8 mouse cellular contexts compared by ENCODE assay signal in the genomic region with DNA sequence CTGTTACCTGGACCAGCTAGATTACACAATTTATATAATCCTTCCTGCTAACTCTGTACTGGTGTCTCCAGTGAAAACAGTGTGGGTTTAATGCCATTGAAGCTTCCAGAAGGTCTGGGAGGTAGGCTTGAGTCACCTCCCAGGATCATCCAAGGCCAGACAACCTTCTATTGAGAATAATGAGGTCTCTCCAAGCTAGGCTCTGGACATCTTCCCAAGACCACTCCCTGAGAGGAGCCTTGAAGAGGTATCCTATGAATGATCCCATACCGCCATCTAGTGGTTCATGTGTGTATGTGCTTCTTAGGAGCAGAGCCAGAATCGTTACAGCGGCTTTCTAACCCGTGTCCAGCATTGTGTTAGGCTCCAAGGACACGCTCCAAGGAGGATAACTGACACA. TPM values are rescaled to one million over a fixed set of nuclear protein-coding genes. Genes with fewer than 3 reads are reported as not detected.
DNase-seq lines count a peak whose midpoint lies in the region; ATAC-seq and TF ChIP-seq lines count a peak whose summit lies in the region.

No protein-coding gene starts in this region.

- peak; percentile 64 for DNase-seq in G1E (ENCODE audit: low spot score)
- DNase-seq in c-Kit-positive CD71-positive TER-119-positive erythroid progenitor cells, embryonic 14.5 days (ENCODE audit: low spot score) = peak; percentile 80
- DNase-seq in heart, postnatal 36 days = peak; percentile 47 to 69
- DNase-seq in layer of hippocampus, adult 11-12 months (ENCODE audit: low spot score) = peak; percentile 76
- peak; percentile 61 for DNase-seq in liver, postnatal 0 days
- DNase-seq in thymus, postnatal 10 days (ENCODE audit: low spot score in 2 of 2) = peak; percentile 16 to 68

- peak; percentile 86 for TF ChIP-seq CTCF in G1E (IDR thresholded peaks at IDR 0.05; ENCODE audit: low read depth, low read length)
- peak; percentile 99 for TF ChIP-seq CTCF in liver, postnatal 0 days (IDR thresholded peaks at IDR 0.05; ENCODE audit: low read depth)

- H3K36me3 ChIP-seq in G1E (replicated peaks) = no peaks in the 10 kb centered on the region
- H3K36me3 ChIP-seq in forebrain, embryonic 15.5 days = no peaks in the 10 kb centered on the region
- H3K36me3 ChIP-seq in liver, postnatal 0 days (replicated peaks; ENCODE audit: insufficient read depth, low read length) = no peaks in the 10 kb centered on the region
- no peaks in the 10 kb centered on the region for H3K36me3 ChIP-seq in neural tube, embryonic 13.5 days

- peaks cover 3% of the 10 kb centered on the region for H3K27me3 ChIP-seq in G1E (ENCODE audit: insufficient read depth, low read length)
- no peaks in the 10 kb centered on the region for H3K27me3 ChIP-seq in forebrain, embryonic 15.5 days
- no peaks in the 10 kb centered on the region for H3K27me3 ChIP-seq in liver, postnatal 0 days (ENCODE audit: insufficient read depth, low read length)
- no peaks in the 10 kb centered on the region for H3K27me3 ChIP-seq in neural tube, embryonic 13.5 days

- WGBS in forebrain, embryonic 15.5 days = 2% methylated on average over 5 of the region's 5 CpGs
- WGBS in liver, postnatal 0 days (ENCODE audit: insufficient replicate concordance) = 0% methylated on average over 5 of the region's 5 CpGs
- under 1% methylated on average over 5 of the region's 5 CpGs for WGBS in neural tube, embryonic 13.5 days

- H3K27ac ChIP-seq in forebrain, embryonic 15.5 days (replicated peaks) = no peak overlapping the region
- no peak overlapping the region for H3K27ac ChIP-seq in liver, postnatal 0 days (ENCODE audit: low read depth)
- H3K27ac ChIP-seq in neural tube, embryonic 13.5 days (replicated peaks) = no peak overlapping the region

- H3K4me1 ChIP-seq in G1E (ENCODE audit: insufficient read depth, low read depth, low read length) = peaks cover 8% of the 10 kb centered on the region
- H3K4me1 ChIP-seq in forebrain, embryonic 15.5 days = 0 out of 2 replicates have a peak, but pooled peaks cover 2% of the 10 kb centered on the region
- H3K4me1 ChIP-seq in liver, postnatal 0 days (ENCODE audit: insufficient read depth) = no peaks in the 10 kb centered on the region
- no peaks in the 10 kb centered on the region for H3K4me1 ChIP-seq in neural tube, embryonic 13.5 days (replicated peaks)

- intact Hi-C loops in heart, postnatal 36 days (cut with DNase I) = loop anchor here (1.0 to 10.0 kb wide), 3 partner anchors 105 to 320 kb away; a partner anchor contains a TSS

- no peaks in the 10 kb centered on the region for H3K9me3 ChIP-seq in G1E (replicated peaks)
- no peaks in the 10 kb centered on the region for H3K9me3 ChIP-seq in forebrain, embryonic 15.5 days
- no peaks in the 10 kb centered on the region for H3K9me3 ChIP-seq in liver, postnatal 0 days (ENCODE audit: low read length)
- no peaks in the 10 kb centered on the region for H3K9me3 ChIP-seq in neural tube, embryonic 13.5 days

- no peak for TF ChIP-seq EP300 in liver, postnatal 0 days (IDR thresholded peaks at IDR 0.05; ENCODE audit: low read depth)

- ATAC-seq in G1E (ENCODE audit: extremely low read depth, insufficient number of reproducible peaks, low FRiP score, poor library complexity, severe bottlenecking) = peak; percentile 40; the same call in 1 of the 2 replicates
- peak; percentile 74 for ATAC-seq in forebrain, embryonic 15.5 days (replicated peaks)
- peak; percentile 82 for ATAC-seq in liver, postnatal 0 days
- peak; percentile 79 for ATAC-seq in neural tube, embryonic 13.5 days (ENCODE audit: low read depth)

- no peak overlapping the region for H3K9ac ChIP-seq in forebrain, embryonic 15.5 days (replicated peaks)
- no peak overlapping the region for H3K9ac ChIP-seq in liver, postnatal 0 days (replicated peaks)
- H3K9ac ChIP-seq in neural tube, embryonic 13.5 days = no peak overlapping the region

- H3K4me2 ChIP-seq in forebrain, embryonic 15.5 days (replicated peaks) = no peak overlapping the region
- no peak overlapping the region for H3K4me2 ChIP-seq in liver, postnatal 0 days (ENCODE audit: low read depth, low read length)
- no peak overlapping the region for H3K4me2 ChIP-seq in neural tube, embryonic 13.5 days

- H3K4me3 ChIP-seq in G1E (ENCODE audit: low read depth, low read length) = no peak overlapping the region
- no peak overlapping the region for H3K4me3 ChIP-seq in forebrain, embryonic 15.5 days
- no peak overlapping the region for H3K4me3 ChIP-seq in liver, postnatal 0 days (ENCODE audit: low read depth, low read length)
- H3K4me3 ChIP-seq in neural tube, embryonic 13.5 days = no peak overlapping the region

RNA-seq across cellular contexts. Expression of a gene that starts 6.1 kb away (rescaled TPM):
- 25.0 and 91.3 TPM in 2 replicates for total RNA-seq in G1E (2014; fragmentation: Nextera tagmentation)
- total RNA-seq in G1E (2017) = 28.4 and 29.1 TPM in 2 replicates
- polyA plus RNA-seq in G1E (2012) = 25.7 and 34.8 TPM in 2 replicates
- 41.6 and 42.7 TPM in 2 replicates for polyA plus RNA-seq in forebrain, embryonic 15.5 days (2015; fragmentation: Nextera tagmentation; extraction: Ambion mirVana)
- 10 to 100 TPM; 50.3 to 53.8 TPM for total RNA-seq in heart, postnatal 36 days (2021)
- polyA plus RNA-seq in liver, postnatal 0 days (2015; fragmentation: Nextera tagmentation; extraction: Ambion mirVana) = 37.4 and 40.7 TPM in 2 replicates
- polyA plus RNA-seq in neural tube, embryonic 13.5 days (2015; fragmentation: Nextera tagmentation; extraction: Ambion mirVana) = 34.8 and 38.1 TPM in 2 replicates

RNA-seq across cellular contexts. Expression of a gene that starts 14.6 kb away (rescaled TPM):
- total RNA-seq in G1E (2014; fragmentation: Nextera tagmentation) = not detected in 2 replicates
- 0.06 and 0.16 TPM in 2 replicates for total RNA-seq in G1E (2017)
- not detected in 2 replicates for polyA plus RNA-seq in G1E (2012)
- polyA plus RNA-seq in forebrain, embryonic 15.5 days (2015; fragmentation: Nextera tagmentation; extraction: Ambion mirVana) = 7.3 and 7.5 TPM in 2 replicates
- total RNA-seq in heart, postnatal 36 days (2021) = not detected
- 0.40 and 0.55 TPM in 2 replicates for polyA plus RNA-seq in liver, postnatal 0 days (2015; fragmentation: Nextera tagmentation; extraction: Ambion mirVana)
- polyA plus RNA-seq in neural tube, embryonic 13.5 days (2015; fragmentation: Nextera tagmentation; extraction: Ambion mirVana) = 10.7 and 11.1 TPM in 2 replicates

RNA-seq across cellular contexts. Expression of a gene that starts 35.6 kb away (rescaled TPM):
- not detected in 2 replicates for total RNA-seq in G1E (2014; fragmentation: Nextera tagmentation)
- total RNA-seq in G1E (2017) = 0.38 TPM in 1 of 2 replicates, not detected in the other
- polyA plus RNA-seq in G1E (2012) = not detected in 2 replicates
- 0.34 TPM in 1 of 2 replicates, not detected in the other for polyA plus RNA-seq in forebrain, embryonic 15.5 days (2015; fragmentation: Nextera tagmentation; extraction: Ambion mirVana)
- total RNA-seq in heart, postnatal 36 days (2021) = not detected
- 0.11 and 0.14 TPM in 2 replicates for polyA plus RNA-seq in liver, postnatal 0 days (2015; fragmentation: Nextera tagmentation; extraction: Ambion mirVana)
- not detected in 2 replicates for polyA plus RNA-seq in neural tube, embryonic 13.5 days (2015; fragmentation: Nextera tagmentation; extraction: Ambion mirVana)

RNA-seq across cellular contexts. Expression of a gene that starts 35.7 kb away (rescaled TPM):
- total RNA-seq in G1E (2014; fragmentation: Nextera tagmentation) = not detected in 2 replicates
- not detected in 2 replicates for total RNA-seq in G1E (2017)
- 0.31 TPM in 1 of 2 replicates, not detected in the other for polyA plus RNA-seq in G1E (2012)
- 0.61 TPM in 1 of 2 replicates, not detected in the other for polyA plus RNA-seq in forebrain, embryonic 15.5 days (2015; fragmentation: Nextera tagmentation; extraction: Ambion mirVana)
- not detected for total RNA-seq in heart, postnatal 36 days (2021)
- polyA plus RNA-seq in liver, postnatal 0 days (2015; fragmentation: Nextera tagmentation; extraction: Ambion mirVana) = 0.41 and 0.88 TPM in 2 replicates
- not detected in 2 replicates for polyA plus RNA-seq in neural tube, embryonic 13.5 days (2015; fragmentation: Nextera tagmentation; extraction: Ambion mirVana)

RNA-seq across cellular contexts. Expression of a gene that starts 58.1 kb away (rescaled TPM):
- 14.5 and 18.7 TPM in 2 replicates for total RNA-seq in G1E (2014; fragmentation: Nextera tagmentation)
- 13.4 and 13.6 TPM in 2 replicates for total RNA-seq in G1E (2017)
- polyA plus RNA-seq in G1E (2012) = 38.9 and 47.0 TPM in 2 replicates
- polyA plus RNA-seq in forebrain, embryonic 15.5 days (2015; fragmentation: Nextera tagmentation; extraction: Ambion mirVana) = 2,102 and 2,181 TPM in 2 replicates
- total RNA-seq in heart, postnatal 36 days (2021) = 1 to 10 TPM; 4.4 to 5.7 TPM
- 42.7 and 46.9 TPM in 2 replicates for polyA plus RNA-seq in liver, postnatal 0 days (2015; fragmentation: Nextera tagmentation; extraction: Ambion mirVana)
- polyA plus RNA-seq in neural tube, embryonic 13.5 days (2015; fragmentation: Nextera tagmentation; extraction: Ambion mirVana) = 1,745 and 1,831 TPM in 2 replicates
